Mouse (Mus musculus): ENCODE measurements around the gene Klf12.
"Not testable (repeated sequence)": the region's sequence is repeated elsewhere in the genome, so short reads cannot be mapped to it uniquely, and the experiment has no call there.

Klf12 gene

DNA sequence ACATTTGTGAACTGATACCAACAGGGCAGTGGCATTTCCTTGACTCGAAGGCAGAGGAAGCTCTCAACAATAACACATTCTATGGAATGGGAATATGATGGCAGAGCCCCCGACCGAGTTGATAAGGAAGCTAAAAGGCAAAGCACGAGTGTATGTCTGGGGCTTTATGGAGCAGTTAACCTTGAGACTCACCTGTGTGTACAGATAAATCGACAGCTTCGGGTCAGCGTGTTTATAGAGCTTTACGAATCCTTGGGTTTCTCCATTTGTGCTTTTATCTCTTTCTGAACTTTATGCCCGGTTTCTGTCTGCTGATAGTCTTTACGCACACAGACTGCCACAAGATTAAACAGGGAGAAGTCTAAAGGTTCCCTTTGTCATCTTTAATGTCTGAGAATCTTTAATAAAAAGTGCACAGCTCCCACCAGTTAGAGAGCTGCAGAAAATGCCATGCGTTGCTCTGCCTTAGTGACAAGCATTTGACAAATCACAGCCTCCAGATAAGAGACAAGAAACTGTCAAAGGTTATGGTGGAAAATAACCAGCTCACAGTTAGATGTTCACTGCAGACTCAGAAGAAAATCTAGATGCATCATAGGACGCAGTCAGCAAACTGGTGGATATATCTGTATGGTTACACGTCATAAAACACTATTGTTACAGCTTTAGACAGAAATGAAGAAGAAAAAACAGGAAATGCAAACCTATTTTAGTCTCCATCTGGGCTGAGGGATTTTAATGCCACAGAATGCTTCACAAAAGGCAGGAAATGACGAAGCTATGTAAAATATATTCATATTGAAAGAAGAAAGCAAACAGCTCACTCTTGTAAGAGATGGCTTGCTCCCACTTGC, 428.1 kb downstream of the Klf12 start:
- DNase-seq = no peak

DNA sequence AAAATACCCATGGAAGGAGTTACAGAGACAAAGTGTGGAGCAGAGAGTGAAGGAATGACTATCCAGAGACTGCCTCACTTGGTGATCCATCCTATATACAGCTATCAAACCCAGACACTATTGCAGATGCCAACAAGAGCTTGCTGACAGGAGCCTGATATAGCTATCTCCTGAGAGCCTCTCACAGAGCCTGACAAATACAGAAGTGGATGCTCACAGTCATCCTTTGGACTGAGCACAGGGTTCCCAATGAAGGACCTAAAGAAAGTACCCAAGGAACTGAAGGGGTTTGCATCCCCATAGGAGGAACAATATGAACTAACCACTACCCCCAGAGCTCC, 430.0 kb downstream of the Klf12 start:
- not testable (repeated sequence) for DNase-seq

DNA sequence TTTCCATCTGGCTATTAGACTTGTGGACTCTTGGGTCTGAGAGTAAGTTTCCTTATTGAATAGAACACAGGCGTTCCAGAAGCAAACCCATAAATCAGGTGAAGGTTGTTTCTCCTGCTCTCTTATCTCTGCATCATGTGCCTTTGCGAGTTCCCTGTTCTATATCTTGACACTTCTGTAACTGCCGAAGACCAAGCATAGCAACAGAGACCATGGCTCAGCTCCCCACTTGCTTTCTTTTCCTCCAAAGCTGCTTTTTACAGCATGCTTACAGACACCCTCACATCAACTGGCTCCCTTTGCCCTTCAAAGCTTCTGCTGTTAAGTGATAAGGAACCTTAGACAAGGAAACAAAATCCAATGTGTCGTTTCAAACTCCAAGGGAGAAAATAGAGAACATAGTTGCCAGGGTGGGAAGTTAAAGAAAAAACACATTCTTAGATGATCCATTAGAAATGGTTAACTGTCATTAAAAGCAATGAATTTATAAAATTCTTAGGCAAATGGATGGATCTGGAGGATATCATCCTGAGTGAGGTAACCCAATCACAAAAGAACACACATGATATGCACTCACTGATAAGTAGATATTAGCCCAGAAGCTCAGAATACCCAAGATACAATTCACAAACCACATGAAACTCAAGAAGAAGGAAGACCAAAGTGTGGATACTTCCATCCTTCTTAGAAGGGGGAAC, 430.6 kb downstream of the Klf12 start:
- DNase-seq = not testable (repeated sequence)

DNA sequence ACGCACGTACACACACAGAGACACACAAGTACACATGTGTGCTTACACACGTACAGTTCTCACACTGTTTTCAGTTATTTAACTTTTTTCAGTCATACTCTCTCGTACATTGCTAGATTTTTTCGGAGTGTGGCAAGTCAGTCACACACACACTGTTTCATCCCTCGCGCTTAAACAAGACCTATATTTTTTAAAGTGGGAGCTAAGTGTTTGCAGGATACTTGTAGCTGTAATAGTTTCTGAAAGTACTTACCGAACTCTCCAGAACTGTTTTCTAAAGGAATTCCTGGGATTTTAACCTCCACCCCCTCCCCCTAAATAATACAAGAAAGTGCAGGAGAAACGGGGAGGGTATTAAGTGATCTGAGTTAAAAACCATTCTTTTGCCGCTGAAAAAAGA, 434.1 kb downstream of the Klf12 start:
- DNase-seq = no peak

DNA sequence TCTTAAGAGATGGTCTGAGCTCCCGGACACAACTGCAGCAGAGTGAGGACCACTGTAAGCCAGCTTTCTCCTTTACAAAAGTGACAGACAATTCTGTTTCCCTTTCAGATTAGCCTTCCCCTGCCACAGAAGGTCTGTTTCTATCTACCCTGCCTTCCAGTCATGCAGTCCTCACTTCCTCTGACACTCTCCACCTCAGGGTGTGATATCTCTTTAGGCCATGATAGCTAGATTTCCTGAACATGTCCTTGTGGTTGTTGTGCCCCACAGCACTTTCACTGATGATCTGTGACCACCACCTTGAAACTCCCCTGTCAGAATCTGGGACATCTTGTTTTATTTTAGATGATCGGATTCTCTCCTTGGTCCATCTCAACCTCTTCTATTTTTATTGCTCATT, 437.0 kb downstream of the Klf12 start:
- DNase-seq = no peak

DNA sequence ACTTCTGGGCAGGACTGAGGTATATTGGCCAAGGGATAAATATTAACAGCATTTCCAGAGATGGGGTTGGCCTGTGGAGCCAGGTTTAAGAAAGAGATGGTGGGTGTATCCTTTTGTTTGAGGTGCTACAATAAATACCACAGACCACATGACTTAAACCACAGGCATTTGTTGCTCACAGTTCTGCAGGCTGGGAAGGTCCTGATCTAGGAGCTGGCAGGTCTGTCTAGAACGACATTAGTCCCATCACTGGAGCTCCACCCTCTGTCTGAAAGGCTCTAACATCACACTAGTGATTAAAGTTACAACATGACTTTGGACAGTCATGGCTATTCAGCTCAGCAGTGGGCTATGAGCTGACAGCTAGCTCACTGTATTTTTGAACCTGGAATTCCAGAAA, 457.8 kb downstream of the Klf12 start:
- DNase-seq = no peak

Measured in cerebellum, adult 11-12 months (tissue).